Mouse (Mus musculus) ES-E14 (cell line): ENCODE data around the gene Recql5.

Source experiments
- CHD2 ChIP-seq: IDR thresholded peaks from 2 replicates; pipeline ENCODE4 v1.6.1; 2014; ENCODE audit warnings: mild to moderate bottlenecking, low read depth, low read length, inconsistent platforms
- HCFC1 ChIP-seq: IDR thresholded peaks from 2 replicates; pipeline ENCODE4 v1.6.1; 2012; ENCODE audit warnings: low read length, inconsistent platforms, borderline replicate concordance; ENCODE audit not compliant: insufficient read depth
- MAFK ChIP-seq: IDR thresholded peaks from 2 replicates; pipeline ENCODE4 v1.6.1; 2014; ENCODE audit warnings: mild to moderate bottlenecking, low read depth, low read length, inconsistent platforms; ENCODE audit not compliant: insufficient read depth
- ZNF384 ChIP-seq: IDR thresholded peaks from 2 replicates; pipeline ENCODE4 v1.6.1; 2012; ENCODE audit warnings: low read depth, low read length, inconsistent platforms

GRCm38 (mm10) chr11:115889159-115889558, 44.1 kb downstream of the Recql5 start:
- TF ChIP-seq MAFK (no peak), HCFC1 (no peak), CHD2 (no peak), ZNF384 (no peak)
